ENCODE assay signal across 8 mouse cellular contexts in the genomic region with DNA sequence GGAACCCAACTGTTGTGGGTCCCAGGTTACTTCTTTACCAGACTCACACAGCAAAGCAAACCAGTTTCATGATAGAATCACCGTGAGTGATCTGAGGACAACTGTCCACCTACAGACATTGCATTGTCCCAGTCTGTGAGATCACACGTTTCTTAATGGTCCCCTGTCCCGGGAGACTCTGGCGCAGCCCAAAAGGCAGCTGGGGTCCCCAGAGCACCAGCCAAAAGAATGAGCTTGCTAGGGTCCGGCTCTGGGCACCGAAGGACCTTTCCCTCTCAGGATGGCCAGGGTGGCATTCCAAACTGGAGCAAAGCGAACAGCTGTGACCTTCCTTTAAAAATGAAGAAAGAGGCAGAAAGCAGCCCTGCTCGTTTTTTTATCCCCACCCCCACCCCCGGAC. TPM values are rescaled to one million over a fixed set of nuclear protein-coding genes. Genes with fewer than 3 reads are reported as not detected.
DNase-seq lines count a peak whose midpoint lies in the region; ATAC-seq lines count a peak whose summit lies in the region.

A gene (plus strand): TSS at position 381 of the 400 bp plus-strand sequence.

- peak within 1 kb of the TSS; percentile 49 for H3K4me3 ChIP-seq in kidney, embryonic 14.5 days (ENCODE audit: low read length)
- peak within 1 kb of the TSS; percentile 59 for H3K4me3 ChIP-seq in embryonic facial prominence, embryonic 13.5 days
- peak within 1 kb of the TSS; percentile 45 for H3K4me3 ChIP-seq in intestine, embryonic 15.5 days (replicated peaks)
- peak within 1 kb of the TSS; percentile 48 for H3K4me3 ChIP-seq in neural tube, embryonic 14.5 days (ENCODE audit: low read depth, low read length)

- no peak for DNase-seq in kidney, postnatal 25 days
- DNase-seq in R1 (ENCODE audit: low read depth, low spot score) (peak; percentile 21), adipocyte (ENCODE audit: low spot score) (no peak)
- DNase-seq in thymus, postnatal 4 days: no peak

- H3K27me3 ChIP-seq in kidney, embryonic 14.5 days (ENCODE audit: control insufficient read depth, insufficient read depth, low read length): peaks cover 7% of the 10 kb centered on the region; the same call in 1 of the 2 replicates
- H3K27me3 ChIP-seq in embryonic facial prominence, embryonic 13.5 days: peaks cover 40% of the 10 kb centered on the region
- H3K27me3 ChIP-seq in intestine, embryonic 15.5 days (replicated peaks): no peaks in the 10 kb centered on the region
- peaks cover 2% of the 10 kb centered on the region; the same call in 1 of the 2 replicates for H3K27me3 ChIP-seq in neural tube, embryonic 14.5 days (ENCODE audit: control insufficient read depth, insufficient read depth, low read length)

- no peaks in the 10 kb centered on the region for H3K36me3 ChIP-seq in kidney, embryonic 14.5 days (ENCODE audit: control insufficient read depth, insufficient read depth, low read length)
- no peaks in the 10 kb centered on the region for H3K36me3 ChIP-seq in embryonic facial prominence, embryonic 13.5 days
- H3K36me3 ChIP-seq in intestine, embryonic 15.5 days: no peaks in the 10 kb centered on the region
- no peaks in the 10 kb centered on the region for H3K36me3 ChIP-seq in neural tube, embryonic 14.5 days (ENCODE audit: control insufficient read depth, insufficient read depth, low read length)

- no peak within 1 kb of the TSS for H3K27ac ChIP-seq in kidney, embryonic 14.5 days (ENCODE audit: low read depth, low read length)
- no peak within 1 kb of the TSS for H3K27ac ChIP-seq in embryonic facial prominence, embryonic 13.5 days
- no peak within 1 kb of the TSS for H3K27ac ChIP-seq in intestine, embryonic 15.5 days
- H3K27ac ChIP-seq in neural tube, embryonic 14.5 days (ENCODE audit: low read depth, low read length): no peak within 1 kb of the TSS

- no peak for ATAC-seq in kidney, embryonic 14.5 days (ENCODE audit: low FRiP score, low TSS enrichment)
- no peak for ATAC-seq in embryonic facial prominence, embryonic 13.5 days (ENCODE audit: insufficient number of reproducible peaks, insufficient read depth, low FRiP score, low TSS enrichment, low read depth)
- peak; percentile 39 for ATAC-seq in intestine, embryonic 15.5 days
- ATAC-seq in neural tube, embryonic 14.5 days (ENCODE audit: low read depth): peak; percentile 50

- H3K4me2 ChIP-seq in kidney, embryonic 14.5 days (replicated peaks; ENCODE audit: low read depth, low read length): peak within 1 kb of the TSS; percentile 93
- peak within 1 kb of the TSS; percentile 92 for H3K4me2 ChIP-seq in embryonic facial prominence, embryonic 13.5 days
- H3K4me2 ChIP-seq in intestine, embryonic 15.5 days (replicated peaks): peak within 1 kb of the TSS; percentile 96
- peak within 1 kb of the TSS; percentile 91 for H3K4me2 ChIP-seq in neural tube, embryonic 14.5 days (ENCODE audit: low read depth, low read length)

- 3% methylated on average over 9 of the region's 9 CpGs for WGBS in kidney, embryonic 14.5 days
- WGBS in embryonic facial prominence, embryonic 13.5 days: 2% methylated on average over 9 of the region's 9 CpGs
- WGBS in intestine, embryonic 15.5 days: 3% methylated on average over 9 of the region's 9 CpGs
- WGBS in neural tube, embryonic 14.5 days: 1% methylated on average over 9 of the region's 9 CpGs

- H3K4me1 ChIP-seq in kidney, embryonic 14.5 days (ENCODE audit: control insufficient read depth, insufficient read depth, low read length): 0 out of 2 replicates have a peak, but pooled peaks cover 6% of the 10 kb centered on the region
- peaks cover 17% of the 10 kb centered on the region for H3K4me1 ChIP-seq in embryonic facial prominence, embryonic 13.5 days
- peaks cover 13% of the 10 kb centered on the region for H3K4me1 ChIP-seq in intestine, embryonic 15.5 days (replicated peaks)
- 0 out of 2 replicates have a peak, but pooled peaks cover 5% of the 10 kb centered on the region for H3K4me1 ChIP-seq in neural tube, embryonic 14.5 days (ENCODE audit: control insufficient read depth, insufficient read depth, low read length)

- no peaks in the 10 kb centered on the region for H3K9me3 ChIP-seq in kidney, embryonic 14.5 days (ENCODE audit: control insufficient read depth, low read length)
- no peaks in the 10 kb centered on the region for H3K9me3 ChIP-seq in embryonic facial prominence, embryonic 13.5 days
- no peaks in the 10 kb centered on the region for H3K9me3 ChIP-seq in intestine, embryonic 15.5 days
- H3K9me3 ChIP-seq in neural tube, embryonic 14.5 days (ENCODE audit: control insufficient read depth, low read length): no peaks in the 10 kb centered on the region

- H3K9ac ChIP-seq in kidney, embryonic 14.5 days (ENCODE audit: low read depth, low read length): peak within 1 kb of the TSS; percentile 42
- peak within 1 kb of the TSS; percentile 64 for H3K9ac ChIP-seq in embryonic facial prominence, embryonic 13.5 days
- H3K9ac ChIP-seq in intestine, embryonic 15.5 days: peak within 1 kb of the TSS; percentile 15; the same call in 1 of the 2 replicates
- H3K9ac ChIP-seq in neural tube, embryonic 14.5 days (replicated peaks; ENCODE audit: low read depth, low read length): peak within 1 kb of the TSS; percentile 52

RNA-seq across cellular contexts. Expression of the gene that starts here (rescaled TPM):
- polyA plus RNA-seq in kidney, embryonic 14.5 days (2014; fragmentation: Nextera tagmentation; extraction: Ambion mirVana): 15.6 and 17.2 TPM in 2 replicates
- 48.1 and 49.5 TPM in 2 replicates for polyA plus RNA-seq in embryonic facial prominence, embryonic 13.5 days (2015; fragmentation: Nextera tagmentation; extraction: Ambion mirVana)
- 7.7 and 8.5 TPM in 2 replicates for polyA plus RNA-seq in intestine, embryonic 15.5 days (2015; fragmentation: Nextera tagmentation; extraction: Ambion mirVana)
- polyA plus RNA-seq in neural tube, embryonic 14.5 days (2014; fragmentation: Nextera tagmentation; extraction: Ambion mirVana): 15.6 and 17.6 TPM in 2 replicates

Comparison
In these comparisons a context has a peak if more than half of its experiments do, and no peak if none do; other contexts are left out.
1. ATAC-seq: peak in intestine, embryonic 15.5 days (single experiment) and neural tube, embryonic 14.5 days (single experiment); none in kidney, embryonic 14.5 days (single experiment) and embryonic facial prominence, embryonic 13.5 days (single experiment).
2. Peak in every context shown above with its lines, with median percentiles within 50 percentile points of each other: H3K4me2 ChIP-seq, H3K4me3 ChIP-seq and H3K9ac ChIP-seq.